Mouse (Mus musculus) embryo, embryonic 9.5 days (tissue): ENCODE measurements around the gene Cish.
A peak's percentile ranks its signal among the peaks of the same experiment; 100 is the strongest.

Experiments used
- DNase-seq: peaks from one replicate; pipeline ENCODE4 v3.0.0-alpha.2; 2017; ENCODE audit errors: extremely low spot score

Gene Cish

DNA sequence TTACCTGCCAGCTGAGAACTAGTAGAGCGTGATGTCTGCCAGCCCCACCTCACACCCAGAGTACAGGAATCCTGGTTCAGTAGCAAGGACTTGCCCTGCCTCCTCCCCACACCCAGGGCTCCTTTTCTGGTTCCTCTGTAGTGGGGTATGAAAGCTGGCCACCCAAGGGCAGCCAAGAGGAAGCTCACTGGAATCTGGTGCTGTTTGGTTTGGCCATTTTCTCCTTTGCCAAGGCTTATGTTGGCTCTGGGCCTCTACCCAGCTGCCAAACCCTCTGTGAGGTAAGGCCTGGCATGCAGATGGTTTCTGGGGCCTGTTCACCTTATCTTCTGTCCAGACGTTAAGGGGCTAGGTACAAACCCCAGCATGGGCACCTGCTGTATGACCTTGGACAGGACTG is 20.0 kb downstream of the Cish start:
- DNase-seq, result no peak

DNA sequence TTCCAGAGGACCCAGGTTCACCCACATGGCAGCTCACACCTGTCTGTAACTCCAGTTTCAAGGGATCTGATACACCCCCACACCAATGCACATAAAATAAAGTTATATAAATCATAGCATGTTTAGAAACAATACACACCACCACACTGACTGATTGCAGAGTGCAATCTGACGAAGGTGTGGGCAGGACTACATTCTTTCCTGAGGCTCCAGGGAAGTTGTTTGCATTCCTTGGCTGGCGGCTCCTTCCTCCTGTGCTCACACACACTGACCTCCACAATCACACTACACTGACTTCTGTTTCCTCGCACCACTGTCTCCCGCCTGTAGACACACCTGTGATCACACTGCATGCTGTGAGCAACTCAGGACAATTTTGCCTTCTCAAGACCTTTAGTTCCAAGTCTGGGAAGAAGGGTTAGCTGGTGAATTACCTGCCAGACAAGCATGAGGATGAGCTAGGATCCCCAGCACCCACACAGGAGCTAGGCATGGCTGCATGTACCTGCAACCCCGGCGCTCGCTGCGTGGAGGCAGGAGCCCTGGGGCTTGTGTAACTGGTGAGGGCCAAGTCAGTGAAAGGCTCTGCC is 26.7 kb downstream of the Cish start:
- no peak for DNase-seq

- DNase-seq, result no peak
These were observed 27.7 kb downstream of the Cish start for GRCm38 (mm10) chr9:107323558-107323957.

DNA sequence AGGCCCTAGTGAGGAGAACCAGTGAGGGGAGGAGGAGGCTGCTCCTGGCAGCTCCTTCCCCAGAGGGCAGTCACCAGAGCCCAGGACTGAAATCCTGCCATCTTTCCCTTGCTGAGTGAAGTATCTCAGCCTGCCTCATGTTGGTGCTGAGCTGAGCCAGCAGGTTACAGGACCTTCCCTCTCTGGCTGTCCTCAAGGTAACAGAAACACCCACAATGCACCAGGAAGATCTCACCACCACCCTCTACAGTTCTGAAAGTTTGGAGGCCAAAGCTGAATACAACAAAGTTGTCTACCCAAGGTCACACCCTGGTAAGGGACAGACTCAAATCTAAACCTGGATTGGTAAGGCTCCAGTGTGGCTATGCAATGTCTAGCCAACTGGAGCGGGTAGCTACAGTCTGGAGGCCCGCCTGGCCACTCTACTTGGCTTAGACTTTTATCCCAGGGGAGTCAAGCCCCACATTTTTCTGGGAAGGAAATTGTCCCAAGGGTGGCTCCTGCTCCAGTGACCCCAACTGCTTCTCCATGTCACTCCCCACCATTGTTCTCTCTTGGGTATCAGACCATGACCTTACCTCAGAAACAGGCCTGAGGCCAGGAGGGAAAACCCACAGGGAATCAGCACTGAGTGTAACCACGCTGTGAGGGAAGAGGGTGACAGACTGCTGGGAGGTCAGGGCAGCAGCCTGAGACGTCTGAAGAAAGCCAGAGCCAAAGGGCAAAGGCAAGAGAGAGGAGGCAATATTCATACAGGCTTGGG is 29.2 kb downstream of the Cish start:
- no peak for DNase-seq

DNA sequence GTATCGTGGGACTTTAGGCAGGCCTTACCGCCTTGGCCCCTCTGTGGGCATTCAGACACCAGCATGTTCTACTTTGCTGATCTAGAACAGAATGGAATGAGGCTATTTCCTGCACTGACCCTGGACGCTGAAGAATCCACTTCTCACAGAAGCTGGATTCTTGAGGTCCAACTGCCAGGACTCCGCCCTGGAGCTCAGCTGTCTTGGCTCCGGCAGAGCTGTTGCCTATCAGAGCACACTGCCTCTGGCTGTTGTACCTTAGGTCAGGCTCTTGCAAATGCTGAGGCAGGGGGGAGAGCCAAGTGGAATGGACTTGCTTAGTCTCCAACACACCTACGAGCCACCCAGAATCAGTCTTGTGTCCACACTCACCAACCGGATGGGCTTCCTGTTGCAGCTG is 30.1 kb downstream of the Cish start:
- DNase-seq, result no peak

DNA sequence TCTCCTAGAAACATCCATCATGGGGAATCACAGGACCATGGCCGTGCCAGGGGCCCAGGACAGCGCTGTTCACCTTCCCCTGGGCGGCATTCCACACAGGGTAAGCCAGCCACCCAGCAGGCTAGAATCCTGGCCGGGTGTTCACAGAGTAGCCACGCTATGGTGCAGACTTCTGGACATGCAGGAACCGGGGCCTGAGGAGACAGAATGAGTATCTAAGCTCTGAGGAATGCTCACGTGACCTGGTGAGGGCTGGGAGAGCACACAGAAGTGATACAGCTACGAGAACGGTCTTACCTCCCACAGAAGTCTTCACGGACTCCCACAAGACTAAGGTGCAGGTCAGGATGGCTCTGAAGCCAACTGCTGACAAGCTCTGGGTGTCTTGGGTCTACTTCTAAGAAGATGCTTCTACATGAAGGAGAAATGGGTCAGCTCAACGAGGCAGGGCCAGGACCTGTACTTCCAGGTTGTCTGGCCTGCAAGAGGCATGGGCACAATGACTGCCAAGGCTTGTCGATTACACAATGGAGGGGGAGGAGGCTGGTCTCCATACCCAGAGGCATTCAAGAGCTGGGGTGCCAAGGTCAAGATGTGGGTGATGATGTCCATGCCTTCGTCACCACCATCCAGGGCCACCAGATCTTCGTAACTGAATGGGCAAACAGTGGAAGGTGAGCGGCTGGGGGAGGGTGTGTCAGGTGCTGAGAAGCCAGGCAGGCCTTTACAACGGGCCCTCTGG is 32.2 kb downstream of the Cish start:
- DNase-seq, result no peak

- DNase-seq, result no peak
These were observed 35.0 kb downstream of the Cish start for GRCm38 (mm10) chr9:107330791-107331190.

DNA sequence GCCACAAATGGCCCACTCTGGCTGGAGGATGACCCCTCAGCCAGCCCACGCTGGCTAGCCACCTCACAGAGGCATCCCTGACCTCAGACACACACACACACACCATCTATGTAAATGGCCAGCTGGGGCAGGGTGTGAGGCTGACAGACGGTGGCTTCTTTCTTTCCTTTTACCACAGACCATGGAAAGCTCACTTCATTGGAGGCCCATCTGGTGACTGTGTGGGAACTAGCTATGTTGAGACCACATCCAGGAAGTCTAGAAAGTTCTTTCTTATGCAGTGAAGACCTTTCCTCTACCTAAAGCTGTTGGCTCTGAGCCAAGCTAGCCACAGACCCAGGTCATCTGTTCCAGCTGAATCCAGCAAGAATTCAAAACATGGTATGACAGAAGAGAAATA is 37.9 kb downstream of the Cish start:
- no peak for DNase-seq

DNA sequence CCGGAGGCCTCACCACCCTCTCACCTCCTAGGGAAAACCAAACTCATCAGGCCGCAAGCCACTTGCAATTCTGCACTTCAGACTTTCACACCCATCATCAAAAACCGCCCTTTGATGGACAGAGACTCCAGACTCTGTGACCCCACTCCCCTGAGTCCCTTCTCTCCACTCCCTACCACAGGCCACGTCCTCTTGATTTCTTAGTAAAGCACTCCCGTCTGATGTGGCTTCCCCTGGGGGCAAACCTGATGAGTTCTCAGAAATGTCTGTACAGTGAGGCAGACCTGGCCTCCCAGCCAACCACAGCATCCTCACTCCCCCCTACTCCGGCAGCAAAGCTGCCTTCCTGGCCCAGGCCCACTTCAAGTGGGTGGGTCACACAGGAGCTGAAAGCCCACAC is 38.5 kb downstream of the Cish start:
- no peak for DNase-seq

DNA sequence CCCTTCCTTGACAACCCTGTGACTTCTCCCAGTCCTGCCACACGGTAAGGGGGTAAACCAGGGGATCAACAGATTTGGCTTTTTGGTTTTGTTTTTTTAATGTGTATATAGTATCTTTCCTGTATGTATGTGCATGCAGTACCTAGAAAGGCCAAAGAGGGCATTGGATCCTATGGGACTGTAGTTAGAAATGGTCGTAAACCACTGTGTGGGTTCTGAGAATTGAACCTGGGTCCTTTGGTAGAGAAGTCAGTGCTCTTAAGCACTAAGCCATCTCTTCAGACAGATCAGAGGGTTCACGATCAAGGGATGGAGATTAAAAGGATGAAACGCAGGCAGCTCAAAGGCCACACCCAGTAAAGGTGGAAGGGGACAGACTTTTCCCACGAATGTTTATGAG is 39.2 kb downstream of the Cish start:
- no peak for DNase-seq

GRCm38 (mm10) chr9:107335909-107336308 is 40.1 kb downstream of the Cish start:
- peak; percentile 55 for DNase-seq

- DNase-seq, result no peak
These were observed 40.6 kb downstream of the Cish start for GRCm38 (mm10) chr9:107336386-107336785.

DNA sequence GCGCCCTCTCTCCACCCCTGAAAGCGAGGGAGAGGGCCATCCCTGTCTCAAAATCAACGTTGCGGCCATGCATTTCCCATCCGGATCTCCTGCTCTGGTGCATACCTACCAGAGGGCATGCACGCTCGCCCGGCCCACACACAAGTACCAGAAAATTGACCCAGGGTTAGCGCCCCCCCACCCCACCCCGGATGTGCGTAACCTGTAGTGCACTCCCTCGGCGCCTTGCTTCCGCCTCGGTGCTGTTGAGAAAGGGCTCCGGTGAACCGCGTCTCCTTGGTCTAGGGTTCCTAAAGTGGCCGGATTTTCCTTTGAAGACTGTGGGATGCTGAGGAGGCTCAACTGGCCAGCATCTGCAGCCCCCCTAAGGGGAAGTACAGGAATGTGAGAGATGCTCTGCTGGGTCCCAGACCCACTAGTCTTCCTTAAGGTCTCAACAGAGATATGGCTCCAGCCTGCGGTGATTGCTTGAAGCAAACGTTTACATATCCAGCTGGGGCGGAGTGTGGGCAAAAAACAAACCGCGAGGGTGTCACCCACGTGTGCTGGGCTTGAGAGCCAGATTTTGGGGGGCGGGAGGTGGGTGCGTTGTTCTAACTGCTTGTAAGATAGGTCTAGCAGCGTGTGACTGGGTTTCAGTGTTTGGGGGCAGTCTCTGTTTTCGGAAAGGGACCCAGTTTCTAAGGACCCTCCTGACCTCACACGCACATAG is 42.5 kb downstream of the Cish start, which contains the start of gene Hemk1:
Gene Hemk1 (minus strand): TSS at position 179 of the 712 bp plus-strand sequence.
- peak; percentile 83 for DNase-seq

DNA sequence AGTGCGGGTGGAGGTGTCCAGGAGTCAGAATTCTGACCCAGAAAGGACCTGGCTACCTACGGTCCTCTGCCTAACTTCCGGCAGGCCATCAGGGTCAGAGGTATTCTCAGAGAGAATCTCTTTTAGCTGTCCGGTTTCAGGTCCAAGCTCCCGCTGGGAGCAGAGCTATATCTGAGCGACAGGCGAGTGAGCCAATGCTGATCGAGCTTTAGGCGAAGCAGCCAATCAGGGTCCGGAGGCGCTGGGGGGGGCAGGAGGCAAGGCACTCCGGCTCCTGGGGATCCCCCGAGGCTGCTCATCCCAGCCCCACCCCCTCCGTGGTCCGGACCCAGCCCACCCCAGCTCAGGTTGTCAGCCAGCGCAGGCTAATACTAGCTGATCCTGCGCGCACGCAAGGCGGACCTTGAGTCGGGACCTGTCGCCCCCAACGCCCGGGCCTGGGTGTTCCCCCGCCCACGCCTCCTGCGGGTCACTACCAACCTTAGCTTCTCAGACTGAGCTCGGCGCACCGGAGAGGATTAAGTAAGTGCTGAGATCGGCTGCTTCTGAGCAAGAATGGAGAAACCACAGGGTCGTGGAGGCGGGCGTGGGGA is 44.5 kb downstream of the Cish start, which contains the start of gene 6430571L13Rik:
Gene 6430571L13Rik (plus strand): TSS at position 336 of the 593 bp plus-strand sequence.
- peak; percentile 95 for DNase-seq

DNA sequence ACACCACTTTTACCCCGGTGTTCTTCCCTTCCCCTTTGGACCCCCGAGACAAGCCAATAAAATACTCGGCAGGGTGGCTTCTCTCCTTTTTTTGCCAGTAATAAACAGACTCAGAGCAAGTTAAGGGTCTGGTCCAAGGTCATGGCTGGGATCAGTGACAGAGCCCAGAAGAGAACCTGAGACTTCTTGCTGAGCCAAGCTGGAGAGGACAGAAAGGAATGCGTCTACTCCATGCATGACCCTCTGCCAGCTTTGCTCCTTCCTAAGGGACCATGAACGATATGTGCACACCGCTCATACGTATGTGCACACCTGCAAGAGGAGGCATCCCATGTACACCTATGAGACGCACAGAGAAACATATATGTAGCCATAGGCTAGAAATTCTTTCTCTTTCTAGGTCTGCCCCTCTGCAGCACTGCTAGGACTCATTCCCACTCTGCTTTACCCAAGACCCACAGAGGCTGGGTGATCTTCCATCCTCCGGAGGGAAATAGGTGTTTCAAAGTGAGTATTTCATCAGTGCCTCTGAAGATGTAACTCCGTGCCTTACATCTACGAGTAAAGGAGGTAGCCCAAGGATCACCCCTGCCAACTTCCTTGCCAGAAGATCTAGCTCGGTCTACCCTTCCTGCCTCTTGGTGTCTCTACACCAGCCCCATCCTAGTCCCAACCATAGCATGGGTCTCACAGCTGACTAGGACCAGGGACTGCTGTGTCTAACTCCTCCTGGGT is 45.3 kb downstream of the Cish start:
- peak; percentile 8 for DNase-seq

GRCm38 (mm10) chr9:107342201-107342709 is 46.4 kb downstream of the Cish start:
- no peak for DNase-seq

DNA sequence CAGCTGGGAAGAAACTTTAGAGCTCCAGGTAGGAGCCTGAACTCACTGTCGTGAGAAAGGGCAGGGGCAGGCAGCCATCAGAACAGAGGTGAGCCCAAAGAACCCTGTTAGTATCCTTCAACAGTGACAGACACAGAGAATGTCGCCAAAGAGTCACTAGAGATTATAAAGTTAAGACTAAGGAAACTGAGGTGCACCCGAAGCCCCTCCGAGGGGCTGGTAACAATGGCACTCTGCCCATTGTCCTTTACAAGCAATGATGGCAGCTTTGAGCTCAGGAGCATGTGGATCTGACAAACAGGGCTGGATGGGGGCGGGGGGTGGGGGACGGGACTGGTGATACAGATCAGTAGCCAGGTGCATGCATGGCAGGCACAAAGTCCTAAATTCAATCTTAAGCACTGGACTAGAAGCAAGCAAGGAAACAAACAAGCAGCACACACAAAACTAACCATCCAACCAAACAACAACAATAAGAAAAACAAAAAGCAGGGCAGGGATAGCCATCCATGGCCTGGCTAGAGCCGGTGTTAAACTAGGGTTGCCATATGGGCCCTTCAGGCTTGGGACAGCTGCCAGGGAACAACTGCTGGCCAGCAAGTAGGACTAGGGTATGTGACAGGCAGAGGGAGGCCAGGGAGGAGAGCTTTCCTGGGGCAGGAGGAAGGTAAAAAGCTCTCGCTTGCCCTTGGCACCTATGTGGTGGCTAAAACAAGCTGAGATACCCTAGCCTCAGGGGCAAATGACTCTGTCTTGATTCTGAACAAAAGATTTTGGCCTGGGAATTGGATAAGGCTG is 47.5 kb downstream of the Cish start:
- DNase-seq, result no peak

GRCm38 (mm10) chr9:107344027-107344426 is 48.2 kb downstream of the Cish start:
- no peak for DNase-seq

DNA sequence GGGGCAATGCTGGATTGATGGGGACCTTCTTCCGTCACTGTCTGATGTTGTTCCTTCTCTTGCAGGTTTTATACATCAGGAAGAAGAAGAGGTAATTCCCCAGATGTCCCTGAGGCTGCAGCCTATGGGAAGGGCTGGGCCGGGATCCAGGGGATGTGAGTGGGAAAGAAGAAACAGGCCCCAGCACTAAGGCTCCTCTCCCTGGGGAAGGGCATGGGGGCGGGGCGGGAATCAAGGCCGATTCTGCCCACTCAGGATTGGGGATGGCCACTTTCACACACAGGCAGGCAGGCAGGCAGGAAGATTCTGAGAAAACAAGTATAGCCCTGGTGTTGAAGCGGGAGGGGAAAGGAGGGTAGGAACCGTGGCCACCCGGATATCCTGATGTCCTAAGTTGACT is 50.3 kb downstream of the Cish start:
- no peak for DNase-seq
